Mouse (Mus musculus) kidney, embryonic 14.5 days (tissue): ENCODE data around the gene Sgsm3. TPM values are rescaled to one million over a fixed set of nuclear protein-coding genes. Genes with fewer than 3 reads are reported as not detected.

Source experiments
- ATAC-seq: fragments of 200-750 bp; cut with Nextera tagmentation; 2 replicates; pipeline ENCODE4 v1.8.0; 2017; ENCODE audit warnings: moderate number of reproducible peaks, mild to moderate bottlenecking, moderate TSS enrichment, moderate library complexity; ENCODE audit not compliant: low FRiP score, low TSS enrichment
- H3K27ac ChIP-seq: fragments of 300-500 bp; sonication (generic); 2 replicates; pipeline ENCODE4 v1.5.1; 2014; ENCODE audit warnings: low read depth, mild to moderate bottlenecking, low read length, moderate library complexity, mixed read lengths
- H3K27me3 ChIP-seq: fragments of 300-500 bp; sonication (generic); 2 replicates; pipeline ENCODE4 v1.6.1; 2014; ENCODE audit warnings: mild to moderate bottlenecking, low read length; ENCODE audit not compliant: control insufficient read depth, insufficient read depth
- H3K36me3 ChIP-seq: fragments of 300-500 bp; sonication (generic); 2 replicates; pipeline ENCODE4 v1.6.1; 2014; ENCODE audit warnings: low read length, mixed read lengths; ENCODE audit not compliant: control insufficient read depth, insufficient read depth
- H3K4me1 ChIP-seq: fragments of 300-500 bp; sonication (generic); 2 replicates; pipeline ENCODE4 v1.6.1; 2014; ENCODE audit warnings: low read length, mixed read lengths; ENCODE audit not compliant: control insufficient read depth, insufficient read depth
- H3K4me2 ChIP-seq: fragments of 300-500 bp; sonication (generic); replicated peaks from 2 replicates; pipeline ENCODE4 v1.6.1; 2014; ENCODE audit warnings: low read depth, mild to moderate bottlenecking, low read length
- H3K4me3 ChIP-seq: fragments of 300-500 bp; sonication (generic); 2 replicates; pipeline ENCODE4 v1.5.1; 2014; ENCODE audit warnings: mild to moderate bottlenecking, low read length
- H3K9ac ChIP-seq: fragments of 300-500 bp; sonication (generic); 2 replicates; pipeline ENCODE4 v1.6.1; 2014; ENCODE audit warnings: low read depth, mild to moderate bottlenecking, low read length, moderate library complexity
- H3K9me3 ChIP-seq: fragments of 300-500 bp; sonication (generic); 2 replicates; pipeline ENCODE4 v1.6.1; 2016; ENCODE audit warnings: low read length; ENCODE audit not compliant: control insufficient read depth
- WGBS: fragments of 180-500 bp; shearing (Covaris S2); extraction: QIAGEN DNeasy Blood & Tissue Kit; methylation state at CpG from one replicate; pipeline ENCODE4 v1.1.7; 2014; 5-methylcytosine and 5-hydroxymethylcytosine counted together
- polyA plus RNA-seq: library from polyadenylated mRNA; unstranded; fragments of >200 nt; fragmentation: Nextera tagmentation; extraction: Ambion mirVana; gene quantifications from 2 replicates; pipeline ENCODE4 v1.2.1, GENCODE M21; 2014

Gene Sgsm3
- polyA plus RNA-seq, 1 experiment from 2014 or later = 17.7 TPM

- Histone ChIP-seq H3K4me1 (no peaks in the 10 kb centered on the region), H3K4me3 (no peak overlapping the region), H3K4me2 (no peak overlapping the region), H3K27me3 (no peaks in the 10 kb centered on the region), H3K9me3 (no peaks in the 10 kb centered on the region), H3K36me3 (peaks cover 83% of the 10 kb centered on the region), H3K9ac (no peak overlapping the region), H3K27ac (no peak overlapping the region)
- no peak for ATAC-seq
- 95% methylated on average over 12 of the region's 12 CpGs for WGBS
Measured at GRCm38 (mm10) chr15:80955836-80956438, 21.6 kb upstream of the Sgsm3 start.

DNA sequence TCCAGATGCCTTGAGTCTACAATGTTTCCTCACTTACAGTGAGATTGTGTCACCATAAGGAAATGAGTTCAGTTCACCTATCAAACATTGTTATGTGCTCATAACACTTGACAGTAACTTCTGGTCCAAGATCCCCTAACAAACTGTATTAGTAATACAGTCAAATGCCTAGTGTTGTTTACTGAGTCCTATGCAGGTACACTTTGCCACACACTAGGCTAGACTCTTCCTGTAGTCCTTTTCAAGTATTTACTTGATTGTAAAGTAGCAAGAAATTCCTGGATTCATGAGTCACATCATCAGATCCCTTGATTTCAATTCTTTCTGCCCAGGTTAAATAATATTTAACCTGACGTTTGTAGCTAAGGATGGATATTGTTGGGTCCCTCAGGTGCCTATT lies 8.2 kb upstream of the Sgsm3 start:
- 93% methylated on average over 1 of the region's 1 CpGs for WGBS
- peaks cover 54% of the 10 kb centered on the region for H3K36me3 ChIP-seq

GRCm38 (mm10) chr15:80974311-80974710 lies 3.3 kb upstream of the Sgsm3 start:
- Histone ChIP-seq H3K9me3 (no peaks in the 10 kb centered on the region), H3K36me3 (peaks cover 12% of the 10 kb centered on the region), H3K4me2 (no peak overlapping the region), H3K4me3 (no peak overlapping the region), H3K27me3 (no peaks in the 10 kb centered on the region), H3K27ac (no peak overlapping the region), H3K4me1 (no peaks in the 10 kb centered on the region), H3K9ac (no peak overlapping the region)
- 17% methylated on average over 5 of the region's 5 CpGs for WGBS
- no peak for ATAC-seq

More for the DNA sequence above, 8.2 kb upstream of the Sgsm3 start:
- H3K4me2 ChIP-seq = no peak overlapping the region
- no peaks in the 10 kb centered on the region for H3K9me3 ChIP-seq
- no peak overlapping the region for H3K4me3 ChIP-seq
- H3K4me1 ChIP-seq = no peaks in the 10 kb centered on the region
- no peak overlapping the region for H3K9ac ChIP-seq
- ATAC-seq = no peak
- no peaks in the 10 kb centered on the region for H3K27me3 ChIP-seq
- H3K27ac ChIP-seq = no peak overlapping the region

DNA sequence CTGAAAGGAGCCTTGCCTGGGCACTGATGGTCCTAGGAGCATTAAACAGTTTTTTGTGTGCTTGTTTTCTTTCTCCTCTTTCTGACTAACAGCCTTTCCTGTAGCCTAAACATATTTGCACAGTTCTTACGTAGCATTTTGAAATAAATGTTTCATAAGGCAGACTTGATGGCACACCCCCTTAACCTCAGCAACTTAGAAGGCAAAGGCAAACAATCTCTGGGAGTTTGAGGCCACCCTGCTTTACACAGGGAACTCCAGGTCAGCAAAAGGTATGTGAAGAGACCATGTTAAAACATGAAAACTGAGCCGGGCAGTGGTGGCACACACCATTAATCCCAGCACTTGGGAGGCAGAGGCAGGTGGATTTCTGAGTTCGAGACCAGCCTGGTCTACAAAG lies 1.9 kb upstream of the Sgsm3 start:
- H3K4me2 ChIP-seq = no peak overlapping the region
- WGBS = 78% methylated on average over 2 of the region's 3 CpGs
- no peaks in the 10 kb centered on the region for H3K9me3 ChIP-seq
- no peak overlapping the region for H3K27ac ChIP-seq
- H3K4me1 ChIP-seq = no peaks in the 10 kb centered on the region
- H3K9ac ChIP-seq = no peak overlapping the region
- H3K27me3 ChIP-seq = no peaks in the 10 kb centered on the region
- no peak overlapping the region for H3K4me3 ChIP-seq
- ATAC-seq = no peak
- no peaks in the 10 kb centered on the region for H3K36me3 ChIP-seq

- no peak overlapping the region for H3K4me3 ChIP-seq
- H3K9ac ChIP-seq = no peak overlapping the region
- no peak overlapping the region for H3K4me2 ChIP-seq
- no peaks in the 10 kb centered on the region for H3K4me1 ChIP-seq
- no peaks in the 10 kb centered on the region for H3K36me3 ChIP-seq
- no peaks in the 10 kb centered on the region for H3K27me3 ChIP-seq
- ATAC-seq = no peak
- H3K9me3 ChIP-seq = no peaks in the 10 kb centered on the region
- no peak overlapping the region for H3K27ac ChIP-seq
- 76% methylated on average over 4 of the region's 4 CpGs for WGBS
Measured at GRCm38 (mm10) chr15:80979611-80980010, 2.0 kb downstream of the Sgsm3 start.

DNA sequence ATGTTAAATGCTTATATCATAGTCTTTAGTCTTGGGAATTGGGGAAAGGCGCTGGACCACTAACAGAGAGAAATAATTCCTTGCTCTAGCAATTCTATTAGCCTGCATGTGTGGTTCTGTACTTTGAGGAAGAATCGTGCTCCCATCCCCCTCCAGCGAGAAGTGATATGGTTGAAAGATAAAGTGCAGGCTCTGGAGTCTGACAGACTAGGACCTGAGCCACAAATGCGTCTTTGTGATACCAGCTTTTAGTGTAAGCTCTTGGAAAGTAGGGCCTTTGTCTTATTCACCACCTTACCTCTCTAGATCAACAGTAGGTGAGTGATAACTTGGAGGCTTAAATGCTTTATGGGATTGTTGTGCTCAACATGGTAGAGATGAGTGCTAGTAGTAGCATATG lies 3.6 kb downstream of the Sgsm3 start:
- Histone ChIP-seq H3K4me2 (no peak overlapping the region), H3K4me3 (no peak overlapping the region), H3K4me1 (no peaks in the 10 kb centered on the region), H3K27ac (no peak overlapping the region), H3K9me3 (no peaks in the 10 kb centered on the region), H3K36me3 (no peaks in the 10 kb centered on the region), H3K9ac (no peak overlapping the region), H3K27me3 (no peaks in the 10 kb centered on the region)
- WGBS = 80% methylated on average over 4 of the region's 4 CpGs
- ATAC-seq = no peak

- 96% methylated on average over 2 of the region's 2 CpGs for WGBS
- Histone ChIP-seq H3K36me3 (no peaks in the 10 kb centered on the region), H3K27me3 (no peaks in the 10 kb centered on the region), H3K4me3 (no peak overlapping the region), H3K4me2 (no peak overlapping the region), H3K9me3 (no peaks in the 10 kb centered on the region), H3K4me1 (no peaks in the 10 kb centered on the region), H3K9ac (no peak overlapping the region), H3K27ac (no peak overlapping the region)
- ATAC-seq = no peak
Measured at GRCm38 (mm10) chr15:80983264-80983663, 5.7 kb downstream of the Sgsm3 start.

DNA sequence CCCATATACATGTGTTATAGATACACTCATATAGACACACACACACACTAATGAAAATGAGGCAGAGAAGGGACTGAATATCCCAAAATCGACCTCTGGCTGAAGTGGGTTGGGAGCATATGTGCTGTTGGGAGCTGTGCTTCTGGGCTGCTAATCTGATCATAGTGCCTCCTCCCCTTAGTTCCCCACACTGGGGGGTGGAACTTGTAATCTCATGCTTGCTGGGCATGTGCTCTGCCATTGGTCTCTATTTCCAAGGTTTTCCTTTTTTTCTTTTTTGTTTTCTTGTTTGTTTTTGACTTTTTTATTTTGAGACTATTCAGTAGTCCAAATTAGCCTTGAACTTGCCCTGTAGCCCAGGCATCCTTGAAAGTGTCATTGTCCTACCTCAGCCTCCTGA lies 10.8 kb downstream of the Sgsm3 start:
- Histone ChIP-seq H3K36me3 (no peaks in the 10 kb centered on the region), H3K27me3 (no peaks in the 10 kb centered on the region), H3K4me3 (no peak overlapping the region), H3K9ac (no peak overlapping the region), H3K27ac (no peak overlapping the region), H3K9me3 (no peaks in the 10 kb centered on the region), H3K4me2 (no peak overlapping the region), H3K4me1 (no peaks in the 10 kb centered on the region)
- no peak for ATAC-seq
- 44% methylated on average over 1 of the region's 1 CpGs for WGBS

GRCm38 (mm10) chr15:80989712-80990111 lies 12.1 kb downstream of the Sgsm3 start:
- Histone ChIP-seq H3K36me3 (no peaks in the 10 kb centered on the region), H3K9ac (no peak overlapping the region), H3K4me3 (no peak overlapping the region), H3K4me2 (no peak overlapping the region), H3K9me3 (no peaks in the 10 kb centered on the region), H3K27me3 (no peaks in the 10 kb centered on the region), H3K4me1 (no peaks in the 10 kb centered on the region), H3K27ac (no peak overlapping the region)
- 61% methylated on average over 3 of the region's 3 CpGs for WGBS
- ATAC-seq = no peak
